Mouse (Mus musculus): ENCODE measurements around the gene Gm40193. TPM values are rescaled to one million over a fixed set of nuclear protein-coding genes. Genes with fewer than 3 reads are reported as not detected.
A peak's percentile ranks its signal among the peaks of the same experiment; 100 is the strongest.

The Gm40193 gene
- polyA plus RNA-seq, 1 experiment from 2014 or later = not detected

GRCm38 (mm10) chr11:70518436-70518835, 14.3 kb downstream of the Gm40193 start:
- no peak overlapping the region for H3K4me3 ChIP-seq
- no peak overlapping the region for H3K9ac ChIP-seq (replicated peaks)
- H3K9me3 ChIP-seq = no peaks in the 10 kb centered on the region
- H3K27ac ChIP-seq (replicated peaks) = no peak overlapping the region
- H3K27me3 ChIP-seq = peaks cover 18% of the 10 kb centered on the region
- H3K36me3 ChIP-seq = no peaks in the 10 kb centered on the region
- 83% methylated on average over 1 of the region's 1 CpGs for WGBS
- H3K4me2 ChIP-seq (replicated peaks) = no peak overlapping the region
- no peak for ATAC-seq (ENCODE audit: low FRiP score, low read depth)
- 0 out of 2 replicates have a peak, but pooled peaks cover 7% of the 10 kb centered on the region for H3K4me1 ChIP-seq

DNA sequence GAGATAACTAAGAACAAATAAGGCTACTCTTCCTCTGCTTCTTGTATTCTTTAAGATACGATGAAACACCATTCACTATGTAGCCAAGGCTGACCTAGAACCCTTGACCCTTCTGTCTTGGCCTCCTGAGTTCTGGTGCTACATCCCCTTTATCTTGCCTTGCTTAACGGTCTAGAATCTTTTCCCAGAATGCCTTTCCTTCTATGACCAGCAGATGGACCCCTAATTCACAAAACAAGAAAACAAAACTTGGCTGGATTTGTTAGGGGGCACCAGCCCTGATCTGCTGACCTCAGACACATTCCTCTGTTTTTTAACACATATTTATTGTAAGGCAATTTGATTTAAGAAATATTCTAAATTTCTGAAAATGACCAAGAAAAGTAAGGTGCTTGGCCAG, 16.4 kb downstream of the Gm40193 start:
- Histone ChIP-seq H3K4me2 (replicated peaks) (no peak overlapping the region), H3K27ac (replicated peaks) (no peak overlapping the region), H3K9ac (replicated peaks) (no peak overlapping the region), H3K9me3 (no peaks in the 10 kb centered on the region), H3K4me3 (no peak overlapping the region), H3K4me1 (0 out of 2 replicates have a peak, but pooled peaks cover 7% of the 10 kb centered on the region), H3K36me3 (no peaks in the 10 kb centered on the region), H3K27me3 (peaks cover 18% of the 10 kb centered on the region)
- no peak for ATAC-seq (ENCODE audit: low FRiP score, low read depth)
- WGBS = 24% methylated on average over 2 of the region's 2 CpGs

- Histone ChIP-seq H3K36me3 (no peaks in the 10 kb centered on the region), H3K4me2 (replicated peaks) (no peak within 1 kb of the TSS), H3K27ac (replicated peaks) (no peak within 1 kb of the TSS), H3K27me3 (peaks cover 20% of the 10 kb centered on the region), H3K4me1 (peaks cover 6% of the 10 kb centered on the region), H3K4me3 (no peak within 1 kb of the TSS), H3K9ac (replicated peaks) (no peak within 1 kb of the TSS), H3K9me3 (no peaks in the 10 kb centered on the region)
- no peak for ATAC-seq (ENCODE audit: low FRiP score, low read depth)
- 92% methylated on average over 7 of the region's 7 CpGs for WGBS
Observed at GRCm38 (mm10) chr11:70514288-70514687, 18.5 kb downstream of the Gm40193 start, which contains the start of gene Vmo1. TSS of gene Vmo1 (minus strand) at chr11:70514616.

GRCm38 (mm10) chr11:70513520-70513919, 19.2 kb downstream of the Gm40193 start:
- ATAC-seq (ENCODE audit: low FRiP score, low read depth) = no peak
- Histone ChIP-seq H3K9me3 (no peaks in the 10 kb centered on the region), H3K27ac (replicated peaks) (no peak overlapping the region), H3K9ac (replicated peaks) (no peak overlapping the region), H3K36me3 (no peaks in the 10 kb centered on the region), H3K27me3 (peaks cover 20% of the 10 kb centered on the region), H3K4me3 (no peak overlapping the region), H3K4me1 (peaks cover 6% of the 10 kb centered on the region), H3K4me2 (replicated peaks) (no peak overlapping the region)
- 60% methylated on average over 11 of the region's 11 CpGs for WGBS

DNA sequence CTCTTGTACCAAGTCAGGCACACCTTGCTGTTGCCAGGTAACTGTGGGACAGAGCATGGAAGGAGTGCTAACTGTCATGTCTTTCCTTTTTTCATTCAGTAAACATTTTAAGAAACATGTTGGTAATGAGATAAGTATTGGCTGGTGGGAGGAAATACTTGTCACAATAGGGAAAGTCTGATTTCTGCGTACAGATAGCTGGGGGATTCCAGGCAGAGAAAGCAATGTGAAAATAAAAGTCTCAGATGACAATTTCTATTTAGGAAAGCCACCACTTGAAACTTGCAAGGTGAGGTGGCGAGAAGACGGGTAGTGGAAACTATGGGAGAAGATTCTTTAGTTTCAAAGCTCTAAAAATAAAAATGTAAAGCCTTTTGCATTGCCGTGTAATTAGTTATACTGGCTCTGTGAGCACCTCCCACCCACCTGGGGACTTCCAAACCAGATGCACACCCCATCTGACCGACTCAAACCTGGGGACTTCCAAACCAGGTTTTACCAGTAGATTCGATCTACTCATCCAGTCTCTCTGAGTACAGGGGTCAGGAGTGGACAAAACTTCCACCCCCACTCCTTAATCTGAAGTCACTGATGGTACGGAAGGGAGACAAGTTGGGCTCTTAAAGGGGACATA, 19.9 kb downstream of the Gm40193 start:
- Histone ChIP-seq H3K4me2 (replicated peaks) (no peak overlapping the region), H3K9ac (replicated peaks) (no peak overlapping the region), H3K27me3 (peaks cover 20% of the 10 kb centered on the region), H3K36me3 (no peaks in the 10 kb centered on the region), H3K27ac (replicated peaks) (no peak overlapping the region), H3K9me3 (no peaks in the 10 kb centered on the region), H3K4me3 (no peak overlapping the region), H3K4me1 (peaks cover 6% of the 10 kb centered on the region)
- 75% methylated on average over 7 of the region's 7 CpGs for WGBS
- ATAC-seq (ENCODE audit: low FRiP score, low read depth) = no peak

GRCm38 (mm10) chr11:70511825-70512224, 20.9 kb downstream of the Gm40193 start:
- Histone ChIP-seq H3K9me3 (no peaks in the 10 kb centered on the region), H3K4me1 (peaks cover 6% of the 10 kb centered on the region), H3K27me3 (peaks cover 20% of the 10 kb centered on the region), H3K9ac (replicated peaks) (no peak overlapping the region), H3K27ac (replicated peaks) (no peak overlapping the region), H3K36me3 (no peaks in the 10 kb centered on the region), H3K4me3 (no peak overlapping the region), H3K4me2 (replicated peaks) (no peak overlapping the region)
- ATAC-seq (ENCODE audit: low FRiP score, low read depth) = no peak
- 91% methylated on average over 7 of the region's 7 CpGs for WGBS

DNA sequence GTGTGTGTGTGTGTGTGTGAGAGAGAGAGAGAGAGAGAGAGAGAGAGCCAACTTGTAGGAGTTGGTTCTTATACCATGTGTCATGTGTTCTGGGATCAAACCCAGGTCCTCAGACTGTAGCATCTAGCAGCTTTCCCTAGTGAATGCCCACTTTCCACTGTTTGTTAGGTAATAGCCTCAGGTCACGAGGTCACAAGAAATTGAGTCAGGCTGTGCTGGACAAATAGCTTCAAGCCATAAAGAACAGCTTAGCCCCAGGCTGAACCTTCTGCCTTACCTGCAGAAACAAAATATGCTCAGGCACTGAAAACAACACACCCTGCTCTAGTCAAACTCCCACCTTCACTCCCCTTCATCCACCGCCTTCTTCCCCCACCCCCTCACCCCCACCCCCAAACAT, 21.5 kb downstream of the Gm40193 start:
- Histone ChIP-seq H3K9me3 (no peaks in the 10 kb centered on the region), H3K36me3 (no peaks in the 10 kb centered on the region), H3K4me1 (peaks cover 6% of the 10 kb centered on the region), H3K9ac (replicated peaks) (no peak overlapping the region), H3K27ac (replicated peaks) (no peak overlapping the region), H3K4me3 (no peak overlapping the region), H3K27me3 (peaks cover 20% of the 10 kb centered on the region), H3K4me2 (replicated peaks) (no peak overlapping the region)
- WGBS = 72% methylated on average over 2 of the region's 2 CpGs
- no peak for ATAC-seq (ENCODE audit: low FRiP score, low read depth)

DNA sequence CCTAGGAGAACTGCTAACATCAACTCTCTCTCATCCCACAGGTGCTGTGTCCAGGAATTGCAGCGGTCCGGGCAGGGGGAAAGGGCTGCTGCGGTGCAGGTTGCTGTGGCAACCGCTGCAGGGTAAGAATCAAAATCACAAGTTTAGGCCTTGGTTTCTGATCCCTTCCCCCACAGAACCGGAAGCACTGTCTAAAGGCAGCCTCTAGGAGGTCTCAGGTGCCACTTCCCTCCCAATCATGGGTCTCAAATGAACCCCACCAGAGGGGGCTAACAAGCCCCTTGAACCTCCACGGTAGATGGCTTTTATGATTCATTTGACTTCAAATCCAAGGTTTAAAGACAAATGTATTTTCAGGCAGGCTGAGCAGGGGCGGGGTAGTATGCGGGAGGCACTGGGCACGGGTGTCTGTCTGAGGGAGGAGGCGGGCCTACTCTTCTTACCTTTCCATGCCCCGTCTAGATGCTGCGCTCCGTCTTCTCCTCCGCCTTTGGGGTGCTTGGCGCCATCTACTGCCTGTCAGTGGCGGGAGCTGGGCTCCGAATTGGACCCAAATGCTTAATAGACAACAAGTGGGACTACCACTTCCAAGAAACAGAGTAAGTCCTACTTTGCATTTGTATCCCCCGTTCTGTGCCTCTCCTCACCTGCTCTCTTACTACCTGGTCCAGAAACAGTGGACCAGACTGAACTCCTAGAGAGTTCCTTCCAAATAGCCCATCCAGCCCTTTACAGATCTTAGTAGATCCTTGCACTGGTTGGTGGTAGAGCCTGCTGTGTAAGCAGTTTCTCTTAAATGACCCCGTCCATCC, 22.8 kb downstream of the Gm40193 start:
- Histone ChIP-seq H3K36me3 (no peaks in the 10 kb centered on the region), H3K9ac (replicated peaks) (peak overlapping the region; percentile 31; the same call in 1 of the 2 replicates), H3K4me3 (no peak overlapping the region), H3K4me1 (peaks cover 6% of the 10 kb centered on the region), H3K27ac (replicated peaks) (no peak overlapping the region), H3K27me3 (peaks cover 28% of the 10 kb centered on the region), H3K9me3 (no peaks in the 10 kb centered on the region), H3K4me2 (replicated peaks) (peak overlapping the region; percentile 43)
- 12% methylated on average over 19 of the region's 19 CpGs for WGBS
- ATAC-seq (ENCODE audit: low FRiP score, low read depth) = no peak

GRCm38 (mm10) chr11:70506962-70507515, 25.7 kb downstream of the Gm40193 start:
- no peak overlapping the region for H3K27ac ChIP-seq (replicated peaks)
- H3K4me2 ChIP-seq (replicated peaks) = no peak overlapping the region
- H3K9me3 ChIP-seq = no peaks in the 10 kb centered on the region
- no peak for ATAC-seq (ENCODE audit: low FRiP score, low read depth)
- H3K4me3 ChIP-seq = no peak overlapping the region
- H3K9ac ChIP-seq (replicated peaks) = no peak overlapping the region
- H3K27me3 ChIP-seq = peaks cover 29% of the 10 kb centered on the region
- no peaks in the 10 kb centered on the region for H3K36me3 ChIP-seq
- H3K4me1 ChIP-seq = peaks cover 6% of the 10 kb centered on the region
- WGBS = 73% methylated on average over 7 of the region's 7 CpGs

DNA sequence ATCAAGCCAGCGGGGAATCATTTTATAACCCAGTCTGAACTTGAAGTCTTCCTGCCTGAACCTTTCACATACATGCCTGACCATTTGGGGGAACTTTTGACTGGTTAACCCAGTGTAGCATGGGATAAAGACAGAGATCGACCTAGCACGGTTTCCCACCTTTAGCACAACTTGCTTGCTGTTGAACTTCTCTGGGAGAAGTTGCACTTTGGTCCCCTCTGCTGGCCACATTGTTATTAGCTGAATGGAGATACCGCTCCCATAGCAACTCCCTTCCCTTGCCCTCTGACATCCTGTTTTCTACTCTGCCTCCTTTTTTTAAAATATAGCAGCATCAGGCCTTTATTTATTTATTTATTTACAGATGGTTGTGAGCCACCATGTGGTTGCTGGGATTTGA, 26.4 kb downstream of the Gm40193 start:
- no peak overlapping the region for H3K4me3 ChIP-seq
- peaks cover 29% of the 10 kb centered on the region for H3K27me3 ChIP-seq
- ATAC-seq (ENCODE audit: low FRiP score, low read depth) = no peak
- WGBS = 36% methylated on average over 4 of the region's 4 CpGs
- no peak overlapping the region for H3K4me2 ChIP-seq (replicated peaks)
- no peak overlapping the region for H3K27ac ChIP-seq (replicated peaks)
- H3K36me3 ChIP-seq = no peaks in the 10 kb centered on the region
- H3K4me1 ChIP-seq = peaks cover 6% of the 10 kb centered on the region
- no peaks in the 10 kb centered on the region for H3K9me3 ChIP-seq
- no peak overlapping the region for H3K9ac ChIP-seq (replicated peaks)

GRCm38 (mm10) chr11:70504970-70505369, 27.8 kb downstream of the Gm40193 start, which contains the start of gene Tm4sf5:
TSS of gene Tm4sf5 (plus strand) at chr11:70505244.
- Histone ChIP-seq H3K27ac (replicated peaks) (no peak within 1 kb of the TSS), H3K9ac (replicated peaks) (no peak within 1 kb of the TSS), H3K36me3 (no peaks in the 10 kb centered on the region), H3K27me3 (peaks cover 20% of the 10 kb centered on the region), H3K9me3 (no peaks in the 10 kb centered on the region), H3K4me1 (peaks cover 5% of the 10 kb centered on the region), H3K4me2 (replicated peaks) (no peak within 1 kb of the TSS), H3K4me3 (no peak within 1 kb of the TSS)
- no peak for ATAC-seq (ENCODE audit: low FRiP score, low read depth)
- 77% methylated on average over 9 of the region's 9 CpGs for WGBS

DNA sequence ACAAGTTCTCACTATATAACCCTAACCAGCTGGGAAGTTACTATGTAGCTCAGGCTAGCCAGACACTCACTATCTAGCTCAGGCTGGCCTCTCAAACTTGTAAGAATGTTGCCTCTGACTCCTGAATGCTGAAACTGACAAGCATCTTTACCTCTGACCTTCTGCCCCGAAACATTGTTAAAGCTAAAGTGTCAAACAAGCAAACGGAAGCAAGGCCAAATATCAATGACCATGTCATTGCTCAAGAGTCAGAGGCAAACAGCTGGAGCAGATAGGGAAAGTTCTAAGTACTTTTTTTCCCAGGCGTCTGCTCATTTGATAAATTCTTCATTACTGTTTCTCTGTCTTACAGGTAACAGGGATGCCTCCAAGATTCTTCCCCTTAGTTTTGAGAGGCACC, 30.7 kb downstream of the Gm40193 start:
- Histone ChIP-seq H3K36me3 (no peaks in the 10 kb centered on the region), H3K9ac (replicated peaks) (no peak overlapping the region), H3K4me2 (replicated peaks) (no peak overlapping the region), H3K9me3 (no peaks in the 10 kb centered on the region), H3K27ac (replicated peaks) (no peak overlapping the region), H3K4me3 (no peak overlapping the region), H3K4me1 (no peaks in the 10 kb centered on the region), H3K27me3 (peaks cover 8% of the 10 kb centered on the region; the same call in 1 of the 2 replicates)
- no peak for ATAC-seq (ENCODE audit: low FRiP score, low read depth)
- 71% methylated on average over 3 of the region's 3 CpGs for WGBS

Data from midbrain, embryonic 12.5 days (tissue).